Mouse (Mus musculus): ENCODE data around the gene Fus. TPM values are rescaled to one million over a fixed set of nuclear protein-coding genes. Genes with fewer than 3 reads are reported as not detected.
A peak's percentile ranks its signal among the peaks of the same experiment; 100 is the strongest.

Gene Fus
- total RNA-seq (2015; ENCODE audit: low replicate concordance) (125 and 187 TPM in 2 replicates), total RNA-seq (2017; ENCODE audit: low replicate concordance) (81.2 and 118 TPM in 2 replicates)

- ATAC-seq (replicated peaks; ENCODE audit: low FRiP score, poor library complexity, severe bottlenecking) = peak; percentile 89
Observed at GRCm38 (mm10) chr7:127967004-127967921, at the start of gene Fus. Fus (plus strand) TSS chr7:127967457.

GRCm38 (mm10) chr7:127918203-127918602 is 49.1 kb upstream of the Fus start:
- no peak for ATAC-seq (replicated peaks; ENCODE audit: low FRiP score, poor library complexity, severe bottlenecking)

GRCm38 (mm10) chr7:127919290-127919689 is 48.0 kb upstream of the Fus start:
- no peak for ATAC-seq (replicated peaks; ENCODE audit: low FRiP score, poor library complexity, severe bottlenecking)

- ATAC-seq (replicated peaks; ENCODE audit: low FRiP score, poor library complexity, severe bottlenecking) = no peak
Observed at GRCm38 (mm10) chr7:127921516-127921915, 45.7 kb upstream of the Fus start.

- no peak for ATAC-seq (replicated peaks; ENCODE audit: low FRiP score, poor library complexity, severe bottlenecking)
Observed at GRCm38 (mm10) chr7:127922451-127923275, 44.6 kb upstream of the Fus start.

- no peak for ATAC-seq (replicated peaks; ENCODE audit: low FRiP score, poor library complexity, severe bottlenecking)
Observed at GRCm38 (mm10) chr7:127923714-127924113, 43.5 kb upstream of the Fus start.

- ATAC-seq (replicated peaks; ENCODE audit: low FRiP score, poor library complexity, severe bottlenecking) = no peak
Observed at GRCm38 (mm10) chr7:127925252-127925651, 42.0 kb upstream of the Fus start.

GRCm38 (mm10) chr7:127926066-127926465 is 41.2 kb upstream of the Fus start:
- no peak for ATAC-seq (replicated peaks; ENCODE audit: low FRiP score, poor library complexity, severe bottlenecking)

- ATAC-seq (replicated peaks; ENCODE audit: low FRiP score, poor library complexity, severe bottlenecking) = no peak
Observed at GRCm38 (mm10) chr7:127926846-127927245, 40.4 kb upstream of the Fus start.

- no peak for ATAC-seq (replicated peaks; ENCODE audit: low FRiP score, poor library complexity, severe bottlenecking)
Observed at GRCm38 (mm10) chr7:127927726-127928125, 39.5 kb upstream of the Fus start.

GRCm38 (mm10) chr7:127928596-127928995 is 38.7 kb upstream of the Fus start:
- ATAC-seq (replicated peaks; ENCODE audit: low FRiP score, poor library complexity, severe bottlenecking) = no peak

- ATAC-seq (replicated peaks; ENCODE audit: low FRiP score, poor library complexity, severe bottlenecking) = no peak
Observed at GRCm38 (mm10) chr7:127929923-127930322, 37.3 kb upstream of the Fus start, which contains the start of gene Prss8. Prss8 (minus strand) TSS chr7:127930104.

GRCm38 (mm10) chr7:127930636-127931035 is 36.6 kb upstream of the Fus start:
- ATAC-seq (replicated peaks; ENCODE audit: low FRiP score, poor library complexity, severe bottlenecking) = no peak

GRCm38 (mm10) chr7:127931351-127932135 is 35.7 kb upstream of the Fus start:
- no peak for ATAC-seq (replicated peaks; ENCODE audit: low FRiP score, poor library complexity, severe bottlenecking)

- ATAC-seq (replicated peaks; ENCODE audit: low FRiP score, poor library complexity, severe bottlenecking) = no peak
Observed at GRCm38 (mm10) chr7:127932273-127933031, 34.8 kb upstream of the Fus start.

- no peak for ATAC-seq (replicated peaks; ENCODE audit: low FRiP score, poor library complexity, severe bottlenecking)
Observed at GRCm38 (mm10) chr7:127934075-127934474, 33.2 kb upstream of the Fus start.

GRCm38 (mm10) chr7:127935028-127935722 is 32.1 kb upstream of the Fus start:
- ATAC-seq (replicated peaks; ENCODE audit: low FRiP score, poor library complexity, severe bottlenecking) = peak; percentile 98

GRCm38 (mm10) chr7:127935748-127936159 is 31.5 kb upstream of the Fus start:
- 0 out of 2 replicates have a peak, but pooled peaks have one; percentile 4 for ATAC-seq (replicated peaks; ENCODE audit: low FRiP score, poor library complexity, severe bottlenecking)
